Mouse (Mus musculus) forebrain, embryonic 12.5 days (tissue): ENCODE data around the gene Dnajc1. TPM values are rescaled to one million over a fixed set of nuclear protein-coding genes. Genes with fewer than 3 reads are reported as not detected.

ENCODE experiments used
- ATAC-seq: fragments of 200-750 bp; cut with Nextera tagmentation; 2 replicates; pipeline ENCODE4 v1.8.0; 2017; ENCODE audit warnings: moderate TSS enrichment; ENCODE audit not compliant: low FRiP score
- H3K27ac ChIP-seq: fragments of 300-500 bp; sonication (generic); 2 replicates; pipeline ENCODE4 v1.5.1; 2016; ENCODE audit warnings: mild to moderate bottlenecking
- H3K27me3 ChIP-seq: fragments of 300-500 bp; sonication (generic); 2 replicates; pipeline ENCODE4 v1.6.1; 2016; ENCODE audit warnings: mild to moderate bottlenecking
- H3K36me3 ChIP-seq: fragments of 300-500 bp; sonication (generic); replicated peaks from 2 replicates; pipeline ENCODE4 v1.6.1; 2016; ENCODE audit warnings: mild to moderate bottlenecking
- H3K4me1 ChIP-seq: fragments of 300-500 bp; sonication (generic); 2 replicates; pipeline ENCODE4 v1.6.1; 2016
- H3K4me2 ChIP-seq: fragments of 300-500 bp; sonication (generic); 2 replicates; pipeline ENCODE4 v1.6.1; 2016; ENCODE audit warnings: mild to moderate bottlenecking, moderate library complexity
- H3K4me3 ChIP-seq: fragments of 300-500 bp; sonication (generic); replicated peaks from 2 replicates; pipeline ENCODE4 v1.5.1; 2016; ENCODE audit warnings: mild to moderate bottlenecking
- H3K9ac ChIP-seq: fragments of 300-500 bp; sonication (generic); 2 replicates; pipeline ENCODE4 v1.6.1; 2016; ENCODE audit warnings: mild to moderate bottlenecking
- H3K9me3 ChIP-seq: fragments of 300-500 bp; sonication (generic); 2 replicates; pipeline ENCODE4 v1.6.1; 2016
- WGBS: fragments of 180-500 bp; shearing (Covaris S2); methylation state at CpG from one replicate; pipeline ENCODE4 v1.1.7; 2016; 5-methylcytosine and 5-hydroxymethylcytosine counted together
- polyA plus RNA-seq: library from polyadenylated mRNA; unstranded; fragments of >200 nt; fragmentation: Nextera tagmentation; extraction: Ambion mirVana; gene quantifications from 2 replicates; pipeline ENCODE4 v1.2.1, GENCODE M21; 2016

The Dnajc1 gene
- polyA plus RNA-seq, 1 experiment from 2014 or later: 35.3 TPM

DNA sequence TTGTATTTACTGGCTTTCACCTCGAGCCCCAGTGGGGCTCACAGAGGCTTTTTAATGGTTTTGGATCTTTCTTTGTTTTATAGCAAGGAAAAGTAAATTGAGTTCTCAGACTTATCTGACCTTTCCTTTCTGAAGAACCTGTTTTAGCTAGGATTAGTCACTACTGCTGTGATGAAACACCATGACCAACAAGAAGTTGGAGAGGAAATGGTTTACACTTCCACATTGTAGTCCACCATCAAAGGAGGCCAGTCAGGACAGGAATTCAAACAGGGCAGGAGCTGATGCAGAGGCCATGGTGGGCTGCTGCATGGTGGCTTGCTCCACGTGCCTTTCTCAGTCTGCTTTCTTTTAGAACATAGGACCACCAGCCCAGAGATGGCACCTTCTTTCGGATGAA lies 216.4 kb downstream of the Dnajc1 start:
- Histone ChIP-seq H3K9me3 (no peaks in the 10 kb centered on the region), H3K36me3 (peaks cover 43% of the 10 kb centered on the region), H3K9ac (no peak overlapping the region), H3K4me3 (no peak overlapping the region), H3K27me3 (no peaks in the 10 kb centered on the region), H3K27ac (no peak overlapping the region), H3K4me2 (no peak overlapping the region), H3K4me1 (no peaks in the 10 kb centered on the region)
- 90% methylated on average over 3 of the region's 3 CpGs for WGBS
- ATAC-seq: no peak

DNA sequence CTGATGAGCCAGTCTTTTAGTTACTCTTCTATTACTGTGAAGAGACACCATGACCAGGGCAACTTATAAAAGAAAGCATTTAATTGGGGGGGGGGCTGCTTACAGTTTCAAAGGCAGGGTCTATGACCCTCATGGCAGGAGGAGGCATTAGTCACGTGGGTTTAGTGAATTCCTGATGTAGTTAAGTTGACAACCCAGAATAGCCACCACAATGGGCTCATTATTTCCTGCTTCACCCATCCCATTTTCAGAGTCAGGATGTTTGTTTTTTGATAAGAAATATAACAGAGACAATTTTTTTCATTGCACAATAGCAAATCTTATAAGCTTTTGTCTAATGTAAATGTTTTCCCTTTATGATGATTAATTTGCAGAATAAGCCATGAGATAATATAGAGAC lies 217.4 kb downstream of the Dnajc1 start:
- no peak for ATAC-seq
- Histone ChIP-seq H3K4me1 (no peaks in the 10 kb centered on the region), H3K4me2 (no peak overlapping the region), H3K36me3 (peaks cover 44% of the 10 kb centered on the region), H3K27ac (no peak overlapping the region), H3K27me3 (no peaks in the 10 kb centered on the region), H3K9ac (no peak overlapping the region), H3K9me3 (no peaks in the 10 kb centered on the region), H3K4me3 (no peak overlapping the region)
- 48% methylated on average over 1 of the region's 1 CpGs for WGBS

- Histone ChIP-seq H3K27ac (no peak overlapping the region), H3K9ac (no peak overlapping the region), H3K27me3 (no peaks in the 10 kb centered on the region), H3K4me1 (no peaks in the 10 kb centered on the region), H3K9me3 (no peaks in the 10 kb centered on the region), H3K4me2 (no peak overlapping the region), H3K4me3 (no peak overlapping the region), H3K36me3 (peaks cover 18% of the 10 kb centered on the region)
- 74% methylated on average over 1 of the region's 1 CpGs for WGBS
- no peak for ATAC-seq
Measured at GRCm38 (mm10) chr2:18169174-18169948, 223.3 kb downstream of the Dnajc1 start.

- no peak overlapping the region for H3K4me3 ChIP-seq
- no peaks in the 10 kb centered on the region for H3K9me3 ChIP-seq
- no peak overlapping the region for H3K27ac ChIP-seq
- H3K27me3 ChIP-seq: no peaks in the 10 kb centered on the region
- no peak overlapping the region for H3K9ac ChIP-seq
- peaks cover 19% of the 10 kb centered on the region for H3K36me3 ChIP-seq
- H3K4me1 ChIP-seq: no peaks in the 10 kb centered on the region
- H3K4me2 ChIP-seq: no peak overlapping the region
- WGBS: 79% methylated on average over 2 of the region's 2 CpGs
- ATAC-seq: no peak
Measured at GRCm38 (mm10) chr2:18165511-18165910, 227.1 kb downstream of the Dnajc1 start.

- no peak overlapping the region for H3K4me3 ChIP-seq
- WGBS: 74% methylated on average over 5 of the region's 5 CpGs
- no peaks in the 10 kb centered on the region for H3K9me3 ChIP-seq
- no peaks in the 10 kb centered on the region for H3K4me1 ChIP-seq
- H3K27me3 ChIP-seq: no peaks in the 10 kb centered on the region
- ATAC-seq: no peak
- peaks cover 23% of the 10 kb centered on the region for H3K36me3 ChIP-seq
- no peak overlapping the region for H3K4me2 ChIP-seq
- H3K27ac ChIP-seq: no peak overlapping the region
- H3K9ac ChIP-seq: no peak overlapping the region
Measured at GRCm38 (mm10) chr2:18160992-18161391, 231.6 kb downstream of the Dnajc1 start.

- H3K4me2 ChIP-seq: no peak overlapping the region
- no peak overlapping the region for H3K4me3 ChIP-seq
- H3K9me3 ChIP-seq: no peaks in the 10 kb centered on the region
- no peaks in the 10 kb centered on the region for H3K4me1 ChIP-seq
- no peaks in the 10 kb centered on the region for H3K27me3 ChIP-seq
- ATAC-seq: no peak
- no peak overlapping the region for H3K9ac ChIP-seq
- H3K36me3 ChIP-seq: peaks cover 32% of the 10 kb centered on the region
- WGBS: 88% methylated on average over 3 of the region's 3 CpGs
- H3K27ac ChIP-seq: no peak overlapping the region
Measured at GRCm38 (mm10) chr2:18159426-18159825, 233.2 kb downstream of the Dnajc1 start.

DNA sequence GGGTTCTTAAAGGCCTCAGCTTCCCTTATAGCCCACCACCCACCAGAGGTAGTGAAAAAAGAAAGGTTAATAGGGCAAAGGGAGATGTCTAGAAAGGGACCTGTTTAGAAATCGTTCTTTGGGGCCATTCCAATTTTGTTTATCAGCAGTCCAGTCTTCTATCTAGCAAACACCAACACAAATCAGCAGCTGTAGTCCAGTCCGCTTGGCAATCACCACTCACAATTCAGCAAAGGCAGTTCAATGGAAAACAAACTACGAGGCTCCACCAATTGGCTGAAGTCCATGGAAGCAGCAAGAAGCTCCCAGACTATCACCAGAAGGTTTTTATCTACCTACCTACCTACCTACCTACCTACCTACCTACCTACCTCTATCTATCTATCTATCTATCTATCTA lies 236.5 kb downstream of the Dnajc1 start:
- ATAC-seq: no peak
- Histone ChIP-seq H3K4me1 (no peaks in the 10 kb centered on the region), H3K27ac (no peak overlapping the region), H3K4me2 (no peak overlapping the region), H3K4me3 (no peak overlapping the region), H3K36me3 (peaks cover 28% of the 10 kb centered on the region), H3K27me3 (no peaks in the 10 kb centered on the region), H3K9ac (no peak overlapping the region), H3K9me3 (no peaks in the 10 kb centered on the region)
- 93% methylated on average over 3 of the region's 3 CpGs for WGBS
